Mouse (Mus musculus) heart, postnatal 14 days (tissue): ENCODE measurements at regions not wholly inside any gene's neighbourhood (a gene's known extent, or its start where the extent isn't known, plus 50 kb on each side); places are given as distances from the start of the nearest gene placed in this dataset.

ENCODE experiments used
- DNase-seq, 2 experiments: peaks; one replicate each; pipeline ENCODE4 v3.0.0; 2021 to 2022
- intact Hi-C: fragments of 180-260 bp; cut with DNase I; formaldehyde crosslinking; loops from one replicate; pipeline ENCODE4 v1.15.1; 2025

DNA sequence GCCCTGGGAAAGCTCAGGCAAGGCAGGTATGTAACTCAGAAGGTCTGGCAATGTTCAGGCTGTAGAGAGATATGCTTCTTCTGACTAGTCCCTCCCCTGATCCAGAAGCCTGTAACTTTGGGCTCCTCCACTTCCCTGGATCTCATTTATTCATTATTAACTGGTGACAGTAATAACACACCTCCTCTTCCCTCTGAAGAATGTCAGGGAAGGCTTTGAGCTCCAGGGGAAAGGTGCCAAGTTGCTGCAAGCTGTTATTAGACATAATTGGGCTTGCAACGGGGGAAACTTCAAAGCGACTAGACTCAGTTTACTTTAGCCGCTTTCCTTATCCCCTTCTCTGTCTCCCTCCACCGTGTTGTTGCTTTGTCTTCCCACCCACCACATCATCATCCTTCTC, 75.6 kb upstream of the Tmprss2 start:
- intact Hi-C loops: no loop called here

GRCm38 (mm10) chr16:97685603-97686285, 74.7 kb upstream of the Tmprss2 start:
- DNase-seq: no peak
- intact Hi-C loops: no loop called here

More for the DNA sequence above, 75.6 kb upstream of the Tmprss2 start:
- DNase-seq: no peak

GRCm38 (mm10) chr16:97681191-97681590, 70.2 kb upstream of the Tmprss2 start:
- intact Hi-C loops: no loop called here
- DNase-seq: no peak

DNA sequence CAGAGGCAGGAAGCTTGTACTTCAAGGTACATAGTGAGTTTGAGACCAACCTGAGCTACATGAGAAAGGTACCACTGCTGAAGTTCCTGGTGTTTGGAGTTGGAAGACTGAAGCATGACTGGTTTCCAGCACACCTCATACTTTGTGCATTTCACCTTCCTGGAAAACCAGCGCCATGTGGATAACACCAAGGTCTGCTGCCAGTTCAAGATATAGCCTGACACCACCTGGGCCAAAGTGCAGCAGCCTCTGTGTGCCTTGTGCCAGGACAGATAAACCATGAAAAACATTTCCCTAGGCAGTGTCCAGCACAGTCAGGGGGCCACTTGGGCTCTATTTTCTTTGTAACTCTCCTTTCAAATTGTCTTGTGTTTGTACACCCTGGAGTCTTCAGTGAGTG, 68.8 kb upstream of the Tmprss2 start:
- DNase-seq: no peak
- intact Hi-C loops: no loop called here

GRCm38 (mm10) chr16:97679252-97679651, 68.3 kb upstream of the Tmprss2 start:
- DNase-seq: no peak
- intact Hi-C loops: no loop called here

DNA sequence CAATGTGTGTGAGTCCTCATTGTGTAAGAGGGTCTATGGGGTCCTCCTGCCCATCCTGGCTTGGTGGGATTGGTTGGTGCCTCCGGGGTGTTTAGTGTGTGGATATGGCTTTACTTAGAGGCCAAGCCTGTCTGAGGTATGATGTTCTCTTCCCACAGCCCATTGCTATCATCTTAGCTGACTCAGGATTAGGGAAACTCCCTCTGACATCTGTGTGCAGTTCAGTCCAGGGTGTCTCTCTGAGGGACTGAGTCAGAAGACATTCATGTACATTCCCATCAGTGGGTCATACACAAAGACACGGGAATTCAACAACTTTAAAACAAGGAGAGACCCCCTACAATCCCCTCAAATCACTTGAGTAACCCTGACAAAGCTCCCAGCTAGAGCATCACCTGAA, 66.6 kb upstream of the Tmprss2 start:
- DNase-seq: no peak
- intact Hi-C loops: no loop called here

DNA sequence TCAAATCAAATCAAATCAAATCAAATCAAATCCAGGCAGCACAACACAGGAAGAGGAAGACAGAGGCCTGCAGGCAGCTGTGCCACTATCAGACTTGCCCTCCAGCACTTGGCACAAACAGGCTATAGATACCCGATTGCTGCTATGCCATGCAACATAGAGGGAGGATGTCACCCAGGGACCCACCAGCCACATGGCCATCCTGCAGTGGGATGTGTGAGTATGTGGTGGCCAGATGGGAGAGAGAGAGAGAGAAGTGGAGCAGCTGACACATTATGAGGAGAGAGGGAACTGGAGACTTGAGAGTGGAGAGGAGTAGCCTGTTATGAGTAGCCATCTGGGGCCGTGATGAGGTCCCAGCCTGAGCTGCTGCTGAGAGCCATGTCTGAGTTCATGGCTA, 62.6 kb upstream of the Tmprss2 start:
- no peak for DNase-seq
- intact Hi-C loops: no loop called here

DNA sequence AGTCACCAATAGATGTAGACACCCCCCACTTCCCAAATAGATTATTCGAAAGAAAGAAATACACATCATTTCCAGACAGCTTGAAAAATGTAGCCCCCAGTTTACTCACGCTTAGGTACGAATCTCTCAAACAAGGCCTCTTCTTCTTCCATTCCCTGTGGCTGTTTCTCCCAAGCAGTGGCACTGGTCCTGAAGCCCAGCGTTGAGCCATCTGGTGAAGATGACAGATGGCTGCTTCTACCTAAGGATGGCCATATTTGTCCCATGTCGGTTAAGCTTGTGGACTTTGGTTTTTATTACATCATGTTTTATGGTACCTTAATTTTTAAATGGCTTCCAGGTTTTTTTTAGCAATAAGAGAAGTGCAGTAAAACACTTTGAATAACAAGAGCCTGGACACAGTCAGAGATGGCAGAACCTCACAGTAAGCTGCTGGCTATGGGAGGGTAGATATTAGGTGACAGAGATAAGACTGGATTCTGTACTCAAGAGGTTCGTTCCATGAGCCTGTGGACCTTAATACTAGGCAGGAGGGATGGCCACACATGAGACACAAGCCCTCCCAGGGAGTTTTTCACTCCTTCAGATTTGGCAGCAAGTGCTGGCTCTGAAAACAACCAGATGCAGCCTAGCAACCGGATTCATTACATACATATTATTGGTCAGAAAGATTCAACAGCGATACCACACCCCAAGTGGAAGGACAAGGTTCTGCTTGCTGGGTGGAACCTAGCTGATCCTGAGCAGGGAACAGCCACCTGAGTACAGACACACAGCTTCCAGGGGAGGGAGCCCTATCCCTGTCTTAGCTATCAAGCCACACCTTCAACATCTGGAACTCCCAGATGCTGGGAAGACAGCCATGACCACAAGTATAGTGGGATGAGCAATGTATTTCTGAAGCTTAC, 59.4 kb upstream of the Tmprss2 start:
- peak; percentile 2 to 12 for DNase-seq
- intact Hi-C loops: no loop called here

- DNase-seq: no peak
- intact Hi-C loops: no loop called here
These were observed 56.5 kb upstream of the Tmprss2 start for GRCm38 (mm10) chr16:97667536-97667935.

- intact Hi-C loops: no loop called here
- no peak for DNase-seq
These were observed 54.5 kb upstream of the Tmprss2 start for GRCm38 (mm10) chr16:97665518-97665917.
